Mouse (Mus musculus): ENCODE data around the gene Popdc2. TPM values are rescaled to one million over a fixed set of nuclear protein-coding genes. Genes with fewer than 3 reads are reported as not detected.

Popdc2 gene
- total and polyA plus RNA-seq, 3 experiments: 17.5 to 45.4 TPM; not detected in 1

DNA sequence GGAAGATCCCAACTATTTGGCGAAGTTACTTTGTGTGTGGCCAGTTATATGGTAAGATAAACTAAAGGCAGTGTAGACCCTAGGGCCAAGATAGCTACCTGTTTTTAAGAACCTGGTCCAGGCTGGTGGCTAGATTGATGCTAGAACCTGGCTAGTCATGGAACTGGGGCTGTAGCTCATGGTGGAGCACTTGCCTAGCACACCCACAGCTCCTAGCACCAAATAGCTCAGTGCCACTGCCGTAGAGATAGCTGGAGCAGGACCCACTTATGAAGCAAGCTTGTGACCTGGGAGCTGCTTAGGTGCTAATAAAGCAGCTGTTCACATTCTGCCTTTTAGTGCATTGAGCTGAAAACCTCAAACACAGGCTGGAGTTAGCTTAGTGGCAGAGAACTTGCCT, 8.4 kb upstream of the Popdc2 start:
- Histone ChIP-seq H3K4me3 (ENCODE audit: control insufficient read depth in 1 of 2, insufficient read depth in 1 of 2, low read depth in 2 of 2, low read length in 2 of 2) (no peak overlapping the region), H3K9ac (ENCODE audit: control insufficient read depth, low read depth, low read length, poor library complexity, severe bottlenecking) (peak overlapping the region; percentile 19), H3K36me3 (ENCODE audit: control insufficient read depth in 1 of 2, insufficient read depth in 2 of 2, low read length in 2 of 2) (peaks cover 14 to 51% of the 10 kb centered on the region in 2 experiments), H3K27me3 (ENCODE audit: control insufficient read depth in 1 of 2, insufficient read depth in 2 of 2, low read length in 2 of 2) (no peaks in the 10 kb centered on the region), H3K79me2 (ENCODE audit: control insufficient read depth, insufficient read depth, low read length, poor library complexity) (peaks cover 22% of the 10 kb centered on the region), H3K4me1 (ENCODE audit: control insufficient read depth in 1 of 2, insufficient read depth in 2 of 2, low read length in 2 of 2) (peaks cover 25 to 31% of the 10 kb centered on the region in 2 experiments), H3K9me3 (replicated peaks; ENCODE audit: insufficient read depth, low read length) (no peaks in the 10 kb centered on the region), H3K27ac (ENCODE audit: control insufficient read depth, low read depth, low read length) (peak overlapping the region; percentile 57)
- TF ChIP-seq GABPA (IDR thresholded peaks at IDR 0.05; ENCODE audit: low read depth, low read length) (no peak), CHD1 (IDR thresholded peaks at IDR 0.05; ENCODE audit: low read depth, low read length) (no peak), TCF12 (IDR thresholded peaks at IDR 0.05; ENCODE audit: low read depth, low read length) (no peak), TBP (IDR thresholded peaks at IDR 0.05; ENCODE audit: low read depth, low read length) (peak; percentile 76), MAZ (IDR thresholded peaks at IDR 0.05; ENCODE audit: low read depth, low read length) (no peak), MAFK (IDR thresholded peaks at IDR 0.05; ENCODE audit: borderline replicate concordance, low read depth, low read length) (no peak), MYC (IDR thresholded peaks at IDR 0.05; ENCODE audit: low read depth, low read length) (no peak), KAT2A (conservative IDR thresholded peaks at IDR 0.05; ENCODE audit: low read depth, low read length) (no peak), POLR2AphosphoS2 (IDR thresholded peaks at IDR 0.05; ENCODE audit: low read length) (0 out of 2 replicates have a peak, but pooled peaks have one; percentile 17), MXI1 (IDR thresholded peaks at IDR 0.05; ENCODE audit: low read depth, low read length) (no peak)
- DNase-seq (ENCODE audit: low read depth, low spot score): peak; percentile 57

DNA sequence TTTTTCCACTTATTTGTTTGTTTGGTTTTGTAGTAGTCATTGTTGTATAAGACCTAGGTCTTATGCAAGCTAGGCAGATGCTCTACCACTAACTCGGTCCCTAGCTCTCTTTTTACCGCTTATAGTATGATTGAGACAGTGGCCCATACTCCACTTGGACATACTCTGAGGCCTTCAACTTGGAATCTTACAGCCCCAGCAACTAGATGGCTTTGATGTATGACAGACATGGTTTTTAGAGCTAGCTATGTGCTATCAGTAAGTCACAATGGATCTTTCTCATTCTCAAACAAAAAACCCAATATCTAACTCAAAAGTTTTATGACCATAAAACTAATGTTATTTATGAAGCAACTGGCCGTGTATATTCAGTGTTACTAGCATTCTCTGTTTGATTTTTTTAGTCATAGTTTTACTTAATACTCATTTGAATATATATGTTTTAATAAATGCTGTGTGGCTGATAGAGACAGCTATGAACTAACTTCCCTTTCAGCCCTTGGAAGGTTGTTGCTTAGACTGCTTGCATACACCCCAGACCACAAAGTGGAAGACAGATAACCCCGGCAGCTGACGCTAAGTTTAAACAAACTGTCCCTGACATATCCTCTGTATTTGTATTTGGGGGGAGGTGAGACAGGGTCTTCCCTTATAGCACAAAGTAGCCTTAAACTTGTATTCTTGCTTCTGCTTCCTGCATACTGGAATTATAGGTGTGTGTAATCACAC, 7.7 kb upstream of the Popdc2 start:
- no peak overlapping the region for H3K4me3 ChIP-seq (ENCODE audit: control insufficient read depth in 1 of 2, insufficient read depth in 1 of 2, low read depth in 2 of 2, low read length in 2 of 2)
- peaks cover 17% of the 10 kb centered on the region for H3K79me2 ChIP-seq (ENCODE audit: control insufficient read depth, insufficient read depth, low read length, poor library complexity)
- H3K9me3 ChIP-seq (replicated peaks; ENCODE audit: insufficient read depth, low read length): no peaks in the 10 kb centered on the region
- no peaks in the 10 kb centered on the region for H3K27me3 ChIP-seq (ENCODE audit: control insufficient read depth in 1 of 2, insufficient read depth in 2 of 2, low read length in 2 of 2)
- H3K9ac ChIP-seq (ENCODE audit: control insufficient read depth, low read depth, low read length, poor library complexity, severe bottlenecking): peak overlapping the region; percentile 42; the same call in 1 of the 2 replicates
- H3K4me1 ChIP-seq (ENCODE audit: control insufficient read depth in 1 of 2, insufficient read depth in 2 of 2, low read length in 2 of 2): peaks cover 29 to 30% of the 10 kb centered on the region in 2 experiments
- H3K27ac ChIP-seq (ENCODE audit: control insufficient read depth, low read depth, low read length): peak overlapping the region; percentile 71
- DNase-seq (ENCODE audit: low read depth, low spot score): peak; percentile 91
- peaks cover 9 to 47% of the 10 kb centered on the region in 2 experiments for H3K36me3 ChIP-seq (ENCODE audit: control insufficient read depth in 1 of 2, insufficient read depth in 2 of 2, low read length in 2 of 2)
- TF ChIP-seq ELF1 (IDR thresholded peaks at IDR 0.05; ENCODE audit: low read depth, low read length) (no peak), MAX (IDR thresholded peaks at IDR 0.05; ENCODE audit: low read length) (no peak), RCOR1 (IDR thresholded peaks at IDR 0.05; ENCODE audit: low read depth, low read length) (no peak), ZKSCAN1 (IDR thresholded peaks at IDR 0.05; ENCODE audit: low read depth, low read length) (no peak), CTCF (IDR thresholded peaks at IDR 0.05 in 2 of 3, conservative IDR thresholded peaks at IDR 0.05 in 1 of 3; ENCODE audit: control insufficient read depth in 1 of 3, insufficient read depth in 1 of 3, low read depth in 2 of 3, low read length in 3 of 3, poor library complexity in 1 of 3, severe bottlenecking in 1 of 3) (no peak), BHLHE40 (IDR thresholded peaks at IDR 0.05; ENCODE audit: borderline replicate concordance, low read depth, low read length) (no peak), TBP (IDR thresholded peaks at IDR 0.05; ENCODE audit: low read depth, low read length) (no peak), SIN3A (IDR thresholded peaks at IDR 0.05; ENCODE audit: low read length) (peak; percentile 79; the same call in 1 of the 2 replicates), CHD1 (IDR thresholded peaks at IDR 0.05; ENCODE audit: low read depth, low read length) (no peak), MEF2A (IDR thresholded peaks at IDR 0.05; ENCODE audit: extremely low read depth, insufficient replicate concordance, low read depth, low read length, poor library complexity, severe bottlenecking) (no peak), HCFC1 (IDR thresholded peaks at IDR 0.05; ENCODE audit: low read depth, low read length) (no peak), USF2 (IDR thresholded peaks at IDR 0.05; ENCODE audit: borderline replicate concordance in 1 of 2, insufficient read depth in 1 of 2, low read depth in 1 of 2, low read length in 2 of 2) (no peak), USF1 (IDR thresholded peaks at IDR 0.05; ENCODE audit: low read depth, low read length) (no peak), POLR2AphosphoS2 (IDR thresholded peaks at IDR 0.05; ENCODE audit: low read length) (peak; percentile 36), MAZ (IDR thresholded peaks at IDR 0.05; ENCODE audit: low read depth, low read length) (no peak), POLR2AphosphoS5 (IDR thresholded peaks at IDR 0.05; ENCODE audit: borderline replicate concordance, low read depth, low read length) (no peak), GATA1 (IDR thresholded peaks at IDR 0.05; ENCODE audit: low read depth, low read length) (peak; percentile 88), TCF12 (IDR thresholded peaks at IDR 0.05; ENCODE audit: low read depth, low read length) (peak; percentile 11; the same call in 1 of the 2 replicates), MYC (IDR thresholded peaks at IDR 0.05; ENCODE audit: low read depth, low read length) (no peak), MXI1 (IDR thresholded peaks at IDR 0.05; ENCODE audit: low read depth, low read length) (no peak), RAD21 (IDR thresholded peaks at IDR 0.05; ENCODE audit: low read depth, low read length) (no peak), SMC3 (IDR thresholded peaks at IDR 0.05; ENCODE audit: low read depth, low read length) (no peak), MAFK (IDR thresholded peaks at IDR 0.05; ENCODE audit: borderline replicate concordance, low read depth, low read length) (no peak), NRF1 (IDR thresholded peaks at IDR 0.05; ENCODE audit: insufficient read depth, low read depth, low read length, poor library complexity, severe bottlenecking) (no peak), TAL1 (IDR thresholded peaks at IDR 0.05; ENCODE audit: low read length) (peak; percentile 21; the same call in 1 of the 2 replicates), NELFE (IDR thresholded peaks at IDR 0.05; ENCODE audit: low read depth, low read length) (no peak)
